Mouse (Mus musculus) myocyte (in vitro differentiated cells): Measurements from ENCODE around the gene Ifna11. TPM values are rescaled to one million over a fixed set of nuclear protein-coding genes. Genes with fewer than 3 reads are reported as not detected.
"Not testable (repeated sequence)": the region's sequence is repeated elsewhere in the genome, so short reads cannot be mapped to it uniquely, and the experiment has no call there.

ENCODE experiments used
- H3K27me3 ChIP-seq: one replicate; pipeline ENCODE4 v1.6.1; 2011; ENCODE audit not compliant: control insufficient read depth, insufficient read depth, insufficient read length
- H3K36me3 ChIP-seq: one replicate; pipeline ENCODE4 v1.6.1; 2011; ENCODE audit not compliant: control insufficient read depth, insufficient read depth
- H3K4me2 ChIP-seq: one replicate; pipeline ENCODE4 v1.6.1; 2011; ENCODE audit warnings: low read depth, control low read depth
- H3K4me3 ChIP-seq: one replicate; pipeline ENCODE4 v1.5.1; 2011; ENCODE audit warnings: mild to moderate bottlenecking, control low read depth, moderate library complexity
- H3K79me2 ChIP-seq: one replicate; pipeline ENCODE4 v1.6.1; 2011; ENCODE audit not compliant: control insufficient read depth, insufficient read depth
- H3ac ChIP-seq: one replicate; pipeline ENCODE4 v1.6.1; 2011; ENCODE audit not compliant: control insufficient read depth, insufficient read length
- CEBPB ChIP-seq: IDR thresholded peaks from 2 replicates; pipeline ENCODE4 v1.6.1; 2011; ENCODE audit warnings: mild to moderate bottlenecking, moderate library complexity; ENCODE audit not compliant: poor library complexity, insufficient read depth, severe bottlenecking
- E2F4 ChIP-seq: IDR thresholded peaks from one replicate; pipeline ENCODE4 v1.6.1; 2011; ENCODE audit warnings: mild to moderate bottlenecking, control low read depth, moderate library complexity; ENCODE audit not compliant: insufficient read depth
- MAX ChIP-seq: IDR thresholded peaks from one replicate; pipeline ENCODE4 v1.6.1; 2011; ENCODE audit warnings: low read depth, mild to moderate bottlenecking, control low read depth
- MYOD1 ChIP-seq, 3 experiments: IDR thresholded peaks; one replicate each; pipeline ENCODE4 v1.6.1; 2011; ENCODE audit warnings: control low read depth in 2 of 3, low read depth in 2 of 3, mild to moderate bottlenecking in 2 of 3, moderate library complexity in 1 of 3; ENCODE audit not compliant: insufficient read length in 2 of 3, control insufficient read depth in 1 of 3
- MYOG ChIP-seq, 3 experiments: IDR thresholded peaks; one replicate each; pipeline ENCODE4 v1.6.1; 2011; ENCODE audit warnings: control low read depth in 2 of 3, low read depth in 2 of 3, mild to moderate bottlenecking in 2 of 3; ENCODE audit not compliant: insufficient read length in 2 of 3, control insufficient read depth in 1 of 3, insufficient read depth in 1 of 3
- POLR2A ChIP-seq: IDR thresholded peaks from one replicate; pipeline ENCODE4 v1.6.1; 2011; ENCODE audit warnings: low read depth, mild to moderate bottlenecking, control low read depth, moderate library complexity; ENCODE audit not compliant: insufficient read length
- POLR2AphosphoS2 ChIP-seq: IDR thresholded peaks from one replicate; pipeline ENCODE4 v1.6.1; 2011; ENCODE audit warnings: low read depth, control low read depth; ENCODE audit not compliant: insufficient read length
- REST ChIP-seq: IDR thresholded peaks from one replicate; pipeline ENCODE4 v1.6.1; 2011; ENCODE audit warnings: mild to moderate bottlenecking, control low read depth, moderate library complexity; ENCODE audit not compliant: insufficient read depth, insufficient read length
- SRF ChIP-seq: IDR thresholded peaks from one replicate; pipeline ENCODE4 v1.6.1; 2011; ENCODE audit warnings: low read depth; ENCODE audit not compliant: control insufficient read depth, insufficient read length
- TCF12 ChIP-seq: IDR thresholded peaks from one replicate; pipeline ENCODE4 v1.6.1; 2011; ENCODE audit warnings: mild to moderate bottlenecking, control low read depth; ENCODE audit not compliant: poor library complexity, insufficient read depth, severe bottlenecking
- TCF3 ChIP-seq: IDR thresholded peaks from one replicate; pipeline ENCODE4 v1.6.1; 2011; ENCODE audit warnings: low read depth, control low read depth; ENCODE audit not compliant: insufficient read length
- USF1 ChIP-seq: IDR thresholded peaks from one replicate; pipeline ENCODE4 v1.6.1; 2011; ENCODE audit warnings: low read depth, mild to moderate bottlenecking, control low read depth, moderate library complexity
- polyA plus RNA-seq: library from polyadenylated mRNA; unstranded; fragments of >200 nt; fragmentation: generic; extraction: Trizol; gene quantifications from one replicate; pipeline ENCODE4 v1.2.1, GENCODE M21; 2012; ENCODE audit warnings: missing spikeins

Ifna11 gene
- polyA plus RNA-seq, 1 experiment: not detected

- Histone ChIP-seq H3K4me3 (no peak overlapping the region), H3ac (no peak overlapping the region), H3K27me3 (peaks cover 3% of the 10 kb centered on the region), H3K4me2 (peak overlapping the region; percentile 13), H3K36me3 (no peaks in the 10 kb centered on the region), H3K79me2 (no peaks in the 10 kb centered on the region)
- TF ChIP-seq POLR2AphosphoS2 (no peak), CEBPB (no peak), MAX (no peak), TCF3 (no peak), REST (no peak), TCF12 (no peak), E2F4 (no peak), POLR2A (no peak), SRF (no peak), USF1 (no peak), MYOG (IDR thresholded peaks at IDR 0.05; ENCODE audit: control insufficient read depth in 1 of 3, insufficient read depth in 1 of 3, insufficient read length in 2 of 3, low read depth in 2 of 3) (no peak), MYOD1 (IDR thresholded peaks at IDR 0.05; ENCODE audit: control insufficient read depth in 1 of 3, insufficient read length in 2 of 3, low read depth in 2 of 3) (no peak)
Measured at GRCm38 (mm10) chr4:88830523-88830922, 10.8 kb downstream of the Ifna11 start.

DNA sequence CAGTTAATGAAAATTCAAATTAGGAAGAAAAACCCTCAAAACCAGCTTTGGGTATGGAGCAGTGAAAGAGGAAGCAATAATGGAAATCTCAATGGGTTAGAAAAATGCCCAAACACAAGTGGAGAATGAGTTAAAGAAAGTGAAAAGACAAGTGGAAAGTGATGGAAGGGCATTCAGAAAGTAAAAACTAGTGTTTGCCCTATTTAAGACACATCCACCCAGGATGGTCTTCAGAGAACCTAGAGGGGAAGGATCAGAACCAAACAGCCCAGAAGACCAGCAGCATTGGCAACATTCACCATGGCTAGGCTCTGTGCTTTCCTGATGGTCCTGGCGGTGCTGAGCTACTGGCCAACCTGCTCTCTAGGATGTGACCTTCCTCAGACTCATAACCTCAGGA, 15.5 kb downstream of the Ifna11 start, which contains the start of gene Ifna5:
TSS of gene Ifna5 (plus strand) at position 301 of the 400 bp plus-strand sequence.
- not testable (repeated sequence) for H3ac ChIP-seq, H3K4me3 ChIP-seq, H3K4me2 ChIP-seq, H3K79me2 ChIP-seq, H3K27me3 ChIP-seq, H3K36me3 ChIP-seq

GRCm38 (mm10) chr4:88838828-88839227, 19.1 kb downstream of the Ifna11 start:
- H3ac ChIP-seq: no peak overlapping the region
- no peak overlapping the region for H3K4me2 ChIP-seq
- no peak overlapping the region for H3K4me3 ChIP-seq
- H3K36me3 ChIP-seq: no peaks in the 10 kb centered on the region
- no peaks in the 10 kb centered on the region for H3K79me2 ChIP-seq
- TF ChIP-seq TCF3 (no peak), TCF12 (no peak), MYOG (IDR thresholded peaks at IDR 0.05; ENCODE audit: control insufficient read depth in 1 of 3, insufficient read depth in 1 of 3, insufficient read length in 2 of 3, low read depth in 2 of 3) (no peak)
- peaks cover 14% of the 10 kb centered on the region for H3K27me3 ChIP-seq

- Histone ChIP-seq H3ac (no peak overlapping the region), H3K4me3 (no peak overlapping the region), H3K79me2 (no peaks in the 10 kb centered on the region), H3K36me3 (no peaks in the 10 kb centered on the region), H3K27me3 (peaks cover 14% of the 10 kb centered on the region), H3K4me2 (no peak overlapping the region)
- no peak for TF ChIP-seq MAX
Measured at GRCm38 (mm10) chr4:88840058-88840457, 20.3 kb downstream of the Ifna11 start.

DNA sequence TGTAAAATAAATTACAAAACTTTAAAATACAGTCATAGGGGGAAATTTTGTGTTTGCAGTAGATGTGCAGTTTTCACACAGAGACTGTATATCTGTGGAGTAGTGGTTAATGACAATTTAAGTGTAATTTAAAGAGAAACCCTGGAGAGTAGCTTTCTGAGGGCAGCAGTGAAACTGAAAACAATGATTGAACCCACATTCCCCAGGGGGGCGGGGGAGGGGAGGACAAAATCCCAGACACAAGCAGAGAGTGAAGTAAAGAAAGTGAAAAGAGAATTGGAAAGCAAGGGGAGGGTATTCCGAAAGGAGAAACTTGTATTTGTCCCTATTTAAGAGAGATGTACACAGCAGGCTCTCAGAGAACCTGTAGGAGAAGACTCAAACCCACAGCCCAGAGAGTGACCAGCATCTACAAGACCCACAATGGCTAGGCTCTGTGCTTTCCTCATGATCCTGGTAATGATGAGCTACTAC, 21.7 kb downstream of the Ifna11 start, which contains the start of gene Ifna4:
TSS of gene Ifna4 (plus strand) at position 424 of the 474 bp plus-strand sequence.
- Histone ChIP-seq H3K36me3 (no peaks in the 10 kb centered on the region), H3K79me2 (no peaks in the 10 kb centered on the region), H3K27me3 (peaks cover 9% of the 10 kb centered on the region), H3K4me2 (no peak within 1 kb of the TSS), H3K4me3 (no peak within 1 kb of the TSS), H3ac (no peak within 1 kb of the TSS)
- TF ChIP-seq REST: no peak
- no peak for TF ChIP-seq POLR2A
- no peak for TF ChIP-seq MYOG (IDR thresholded peaks at IDR 0.05; ENCODE audit: control insufficient read depth in 1 of 3, insufficient read depth in 1 of 3, insufficient read length in 2 of 3, low read depth in 2 of 3)
- TF ChIP-seq USF1: no peak
- TF ChIP-seq MAX: no peak
- TF ChIP-seq MYOD1 (IDR thresholded peaks at IDR 0.05; ENCODE audit: control insufficient read depth in 1 of 3, insufficient read length in 2 of 3, low read depth in 2 of 3): no peak
- TF ChIP-seq TCF12: no peak
- no peak for TF ChIP-seq TCF3
- TF ChIP-seq E2F4: no peak
- TF ChIP-seq SRF: no peak
- TF ChIP-seq CEBPB: no peak
- TF ChIP-seq POLR2AphosphoS2: no peak

GRCm38 (mm10) chr4:88845334-88845733, 25.6 kb downstream of the Ifna11 start:
- no peak overlapping the region for H3K4me3 ChIP-seq
- H3K36me3 ChIP-seq: no peaks in the 10 kb centered on the region
- TF ChIP-seq CEBPB: no peak
- TF ChIP-seq USF1: no peak
- TF ChIP-seq MYOG (IDR thresholded peaks at IDR 0.05; ENCODE audit: control insufficient read depth in 1 of 3, insufficient read depth in 1 of 3, insufficient read length in 2 of 3, low read depth in 2 of 3): no peak
- TF ChIP-seq MYOD1 (IDR thresholded peaks at IDR 0.05; ENCODE audit: control insufficient read depth in 1 of 3, insufficient read length in 2 of 3, low read depth in 2 of 3): no peak
- TF ChIP-seq REST: no peak
- no peak for TF ChIP-seq MAX
- no peak for TF ChIP-seq SRF
- no peak for TF ChIP-seq E2F4
- no peak for TF ChIP-seq POLR2AphosphoS2
- TF ChIP-seq POLR2A: no peak
- TF ChIP-seq TCF3: no peak
- no peak for TF ChIP-seq TCF12
- no peak overlapping the region for H3K4me2 ChIP-seq
- peaks cover 13% of the 10 kb centered on the region for H3K27me3 ChIP-seq
- H3K79me2 ChIP-seq: no peaks in the 10 kb centered on the region
- no peak overlapping the region for H3ac ChIP-seq
